Mouse (Mus musculus) macrophage (primary cell): Measurements from ENCODE around the gene Thsd4. TPM values are rescaled to one million over a fixed set of nuclear protein-coding genes. Genes with fewer than 3 reads are reported as not detected.

Experiments
- H3K27ac ChIP-seq: fragments of 350-480 bp; formaldehyde crosslinking; 2 replicates; pipeline ENCODE4 v1.9.0; 2021
- H3K36me3 ChIP-seq: fragments of 350-480 bp; formaldehyde crosslinking; 2 replicates; pipeline ENCODE4 v1.9.0; 2021; ENCODE audit errors: inconsistent target
- H3K4me3 ChIP-seq: fragments of 350-480 bp; formaldehyde crosslinking; 2 replicates; pipeline ENCODE4 v1.9.0; 2021; ENCODE audit errors: inconsistent target
- H3K79me2 ChIP-seq: fragments of 350-480 bp; formaldehyde crosslinking; 2 replicates; pipeline ENCODE4 v1.9.0; 2021; ENCODE audit errors: inconsistent target
- whole genome bisulfite sequencing: methylation state at CpG from one replicate; pipeline ENCODE4 v1.1.7; 2026; ENCODE audit warnings: inconsistent platforms; ENCODE audit not compliant: missing documents; 5-methylcytosine and 5-hydroxymethylcytosine counted together
- polyA plus RNA-seq: library from polyadenylated mRNA; stranded (reverse); fragments of 250-400 nt; gene quantifications from 3 replicates; pipeline ENCODE4 v1.2.4, GENCODE M21; 2018; ENCODE audit warnings: inconsistent platforms

Thsd4 gene
- polyA plus RNA-seq, 1 experiment from 2014 or later, result not detected

- WGBS, result 87% methylated on average over 7 of the region's 7 CpGs
- Histone ChIP-seq H3K27ac (no peak overlapping the region), H3K36me3 (no peaks in the 10 kb centered on the region), H3K79me2 (no peaks in the 10 kb centered on the region), H3K4me3 (no peak overlapping the region)
Measured at GRCm38 (mm10) chr9:60008936-60009335, 512.9 kb downstream of the Thsd4 start.

- H3K4me3 ChIP-seq, result no peak overlapping the region
- 85% methylated on average over 8 of the region's 8 CpGs for WGBS
- no peaks in the 10 kb centered on the region for H3K36me3 ChIP-seq
- no peak overlapping the region for H3K27ac ChIP-seq
- H3K79me2 ChIP-seq, result no peaks in the 10 kb centered on the region
Measured at GRCm38 (mm10) chr9:60002323-60002722, 519.5 kb downstream of the Thsd4 start.

- Histone ChIP-seq H3K79me2 (no peaks in the 10 kb centered on the region), H3K27ac (no peak overlapping the region), H3K4me3 (no peak overlapping the region), H3K36me3 (no peaks in the 10 kb centered on the region)
- 87% methylated on average over 3 of the region's 3 CpGs for WGBS
Measured at GRCm38 (mm10) chr9:60001444-60001843, 520.4 kb downstream of the Thsd4 start.

- H3K4me3 ChIP-seq, result no peak overlapping the region
- no peak overlapping the region for H3K27ac ChIP-seq
- WGBS, result 88% methylated on average over 4 of the region's 4 CpGs
- H3K36me3 ChIP-seq, result no peaks in the 10 kb centered on the region
- H3K79me2 ChIP-seq, result no peaks in the 10 kb centered on the region
Measured at GRCm38 (mm10) chr9:59997725-59998124, 524.1 kb downstream of the Thsd4 start.

- Histone ChIP-seq H3K36me3 (no peaks in the 10 kb centered on the region), H3K4me3 (no peak overlapping the region), H3K27ac (no peak overlapping the region), H3K79me2 (no peaks in the 10 kb centered on the region)
- 93% methylated on average over 5 of the region's 5 CpGs for WGBS
Measured at GRCm38 (mm10) chr9:59991407-59991806, 530.4 kb downstream of the Thsd4 start.

GRCm38 (mm10) chr9:59989864-59990263 is 532.0 kb downstream of the Thsd4 start:
- no peak overlapping the region for H3K27ac ChIP-seq
- no peaks in the 10 kb centered on the region for H3K79me2 ChIP-seq
- no peak overlapping the region for H3K4me3 ChIP-seq
- H3K36me3 ChIP-seq, result no peaks in the 10 kb centered on the region
- 0% methylated on average over 1 of the region's 1 CpGs for WGBS

GRCm38 (mm10) chr9:59985900-59986572 is 535.8 kb downstream of the Thsd4 start:
- no peaks in the 10 kb centered on the region for H3K36me3 ChIP-seq
- WGBS, result 92% methylated on average over 3 of the region's 3 CpGs
- no peaks in the 10 kb centered on the region for H3K79me2 ChIP-seq
- H3K27ac ChIP-seq, result no peak overlapping the region
- H3K4me3 ChIP-seq, result no peak overlapping the region

- Histone ChIP-seq H3K36me3 (no peaks in the 10 kb centered on the region), H3K27ac (no peak overlapping the region), H3K4me3 (no peak overlapping the region), H3K79me2 (no peaks in the 10 kb centered on the region)
- 88% methylated on average over 2 of the region's 2 CpGs for WGBS
Measured at GRCm38 (mm10) chr9:59981116-59981515, 540.7 kb downstream of the Thsd4 start.

GRCm38 (mm10) chr9:59971263-59971662 is 550.6 kb downstream of the Thsd4 start:
- H3K36me3 ChIP-seq, result no peaks in the 10 kb centered on the region
- no peaks in the 10 kb centered on the region for H3K79me2 ChIP-seq
- 91% methylated on average over 4 of the region's 4 CpGs for WGBS
- H3K27ac ChIP-seq, result no peak overlapping the region
- H3K4me3 ChIP-seq, result no peak overlapping the region

- no peaks in the 10 kb centered on the region for H3K36me3 ChIP-seq
- WGBS, result 38% methylated on average over 6 of the region's 6 CpGs
- no peak overlapping the region for H3K4me3 ChIP-seq
- no peak overlapping the region for H3K27ac ChIP-seq
- H3K79me2 ChIP-seq, result no peaks in the 10 kb centered on the region
Measured at GRCm38 (mm10) chr9:59969383-59969782, 552.5 kb downstream of the Thsd4 start.

- 93% methylated on average over 10 of the region's 10 CpGs for whole genome bisulfite sequencing
- H3K27ac ChIP-seq, result no peak overlapping the region
- no peaks in the 10 kb centered on the region for H3K79me2 ChIP-seq
- no peak overlapping the region for H3K4me3 ChIP-seq
- no peaks in the 10 kb centered on the region for H3K36me3 ChIP-seq
Measured at GRCm38 (mm10) chr9:59965046-59965445, 556.8 kb downstream of the Thsd4 start.

- Histone ChIP-seq H3K36me3 (no peaks in the 10 kb centered on the region), H3K27ac (no peak overlapping the region), H3K4me3 (no peak overlapping the region), H3K79me2 (no peaks in the 10 kb centered on the region)
- WGBS, result 63% methylated on average over 3 of the region's 3 CpGs
Measured at GRCm38 (mm10) chr9:59964367-59964766, 557.5 kb downstream of the Thsd4 start.

GRCm38 (mm10) chr9:59961201-59961955 is 560.5 kb downstream of the Thsd4 start:
- no peak overlapping the region for H3K27ac ChIP-seq
- H3K4me3 ChIP-seq, result no peak overlapping the region
- H3K79me2 ChIP-seq, result no peaks in the 10 kb centered on the region
- H3K36me3 ChIP-seq, result no peaks in the 10 kb centered on the region
- WGBS, result 86% methylated on average over 14 of the region's 14 CpGs

- 97% methylated on average over 9 of the region's 10 CpGs for WGBS
- Histone ChIP-seq H3K27ac (no peak within 1 kb of the TSS), H3K4me3 (no peak within 1 kb of the TSS), H3K36me3 (no peaks in the 10 kb centered on the region), H3K79me2 (no peaks in the 10 kb centered on the region)
Measured at GRCm38 (mm10) chr9:59960559-59960958, 561.3 kb downstream of the Thsd4 start, which contains the start of gene Nr2e3. Gene Nr2e3, minus strand, starts transcription at chr9:59960659.

- no peaks in the 10 kb centered on the region for H3K36me3 ChIP-seq
- H3K27ac ChIP-seq, result no peak overlapping the region
- H3K79me2 ChIP-seq, result no peaks in the 10 kb centered on the region
- no peak overlapping the region for H3K4me3 ChIP-seq
- 0% methylated on average over 8 of the region's 8 CpGs for WGBS
Measured at GRCm38 (mm10) chr9:59959276-59959675, 562.6 kb downstream of the Thsd4 start.
